Mouse (Mus musculus): Measurements from ENCODE around the gene Dis3.

Gene Dis3

GRCm38 (mm10) chr14:99099267-99099966, at the start of gene Dis3, which contains the start of gene Pibf1:
TSS of gene Dis3 (minus strand) at chr14:99099770.
TSS of gene Pibf1 (plus strand) at chr14:99099424.
- peak; percentile 98 for DNase-seq (ENCODE audit: low spot score)

- DNase-seq (ENCODE audit: low spot score), result no peak
Measured at GRCm38 (mm10) chr14:99146841-99147240, 47.3 kb upstream of the Dis3 start.

DNA sequence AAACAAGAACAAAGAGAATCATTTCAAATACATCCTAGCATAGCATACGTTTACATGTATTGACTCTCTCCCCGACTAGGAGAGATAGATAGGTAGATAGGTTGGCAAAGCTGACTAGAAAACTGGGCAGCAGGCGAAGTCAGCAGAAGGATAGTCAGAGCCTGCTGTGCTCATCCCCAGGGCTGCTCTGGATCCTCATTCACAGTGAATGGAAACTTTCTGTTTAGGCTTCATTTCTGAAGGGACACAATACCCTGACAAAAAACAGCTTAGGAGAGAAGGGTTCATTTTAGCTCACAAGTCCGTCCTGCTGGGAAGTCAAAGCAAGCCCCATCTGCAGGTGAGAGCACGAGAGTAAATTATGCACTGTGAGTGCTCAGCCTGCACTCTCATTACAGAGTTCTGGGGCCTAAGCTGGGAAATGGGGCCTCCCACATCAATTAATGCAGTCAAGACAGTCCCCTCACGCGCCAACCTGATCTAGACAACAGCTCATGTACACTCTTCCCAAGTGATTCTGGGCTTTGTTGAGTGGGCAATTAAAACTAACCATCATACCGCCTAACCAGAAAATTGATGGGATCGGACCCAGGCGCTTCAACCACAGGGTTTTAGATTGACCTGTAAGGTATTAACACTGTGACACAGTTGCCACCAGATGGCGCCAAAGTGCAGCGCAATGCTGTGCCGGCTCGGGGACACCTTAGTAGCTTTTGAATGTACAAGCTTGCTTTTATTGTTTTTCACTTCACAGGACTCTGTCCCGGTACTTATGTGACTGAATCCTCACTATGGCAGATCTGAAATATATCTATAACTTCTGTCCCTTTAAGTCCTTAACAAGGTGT, 42.4 kb upstream of the Dis3 start:
- DNase-seq (ENCODE audit: low spot score), result peak; percentile 96

- DNase-seq (ENCODE audit: low spot score), result no peak
Measured at GRCm38 (mm10) chr14:99140036-99140435, 40.5 kb upstream of the Dis3 start.

GRCm38 (mm10) chr14:99136297-99136696, 36.7 kb upstream of the Dis3 start:
- no peak for DNase-seq (ENCODE audit: low spot score)

GRCm38 (mm10) chr14:99135761-99136160, 36.2 kb upstream of the Dis3 start:
- DNase-seq (ENCODE audit: low spot score), result no peak

GRCm38 (mm10) chr14:99134048-99134447, 34.5 kb upstream of the Dis3 start:
- no peak for DNase-seq (ENCODE audit: low spot score)

DNA sequence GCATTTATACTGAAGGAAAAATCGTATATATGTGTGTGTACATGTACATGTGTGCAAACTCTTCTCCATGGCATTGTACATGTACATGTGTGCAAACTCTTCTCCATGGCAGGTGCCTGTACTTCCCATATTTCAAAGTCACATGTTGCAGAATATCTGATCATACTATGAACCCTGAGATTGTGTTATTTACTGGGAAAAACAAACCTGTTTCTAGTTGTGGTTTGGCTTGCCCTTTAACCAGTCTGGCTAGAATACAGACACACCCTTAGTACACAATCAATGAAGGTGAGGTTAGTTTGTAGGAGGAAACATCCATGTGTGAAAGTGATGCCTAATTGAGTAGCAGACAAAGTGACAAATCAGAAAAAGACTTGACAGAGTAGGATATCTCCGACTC, 29.5 kb upstream of the Dis3 start:
- no peak for DNase-seq (ENCODE audit: low spot score)

DNA sequence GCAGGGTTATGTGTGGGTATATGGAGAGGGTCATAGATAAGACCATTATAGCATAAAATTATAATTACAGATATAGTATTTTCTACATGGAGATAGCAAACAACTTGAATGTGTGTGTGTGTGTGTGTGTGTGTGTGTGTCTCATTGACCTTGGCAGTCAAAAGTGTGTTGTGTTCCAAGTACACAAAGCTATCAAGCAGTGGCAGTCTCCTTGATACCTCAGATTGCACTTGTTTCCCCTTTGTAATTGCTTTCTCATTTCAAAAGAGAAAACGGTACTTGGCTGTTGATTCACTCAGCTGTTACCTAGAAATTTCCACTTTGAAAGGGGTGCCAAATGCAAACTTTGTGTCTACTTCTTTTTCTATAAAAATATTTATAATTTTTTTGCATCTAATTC, 27.9 kb upstream of the Dis3 start:
- DNase-seq (ENCODE audit: low spot score), result no peak

DNA sequence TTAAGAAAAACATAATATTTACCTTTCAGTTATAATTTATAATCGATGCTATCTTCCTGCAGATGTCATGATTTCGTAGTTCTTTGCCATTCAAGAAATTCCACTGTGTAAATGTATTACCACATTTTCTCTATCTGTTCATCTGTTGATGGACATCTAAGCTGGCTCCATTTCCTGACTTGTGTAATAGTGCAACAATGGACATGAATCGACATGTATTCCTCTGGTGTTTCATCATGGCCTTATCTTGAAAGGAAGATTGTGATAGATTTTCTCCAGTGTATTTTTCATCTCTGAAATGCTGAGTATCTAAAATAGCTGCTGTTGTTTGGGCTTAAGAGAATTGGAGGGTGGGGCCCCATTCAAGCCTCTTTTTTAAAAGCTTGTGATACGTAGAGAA, 27.1 kb upstream of the Dis3 start:
- no peak for DNase-seq (ENCODE audit: low spot score)

DNA sequence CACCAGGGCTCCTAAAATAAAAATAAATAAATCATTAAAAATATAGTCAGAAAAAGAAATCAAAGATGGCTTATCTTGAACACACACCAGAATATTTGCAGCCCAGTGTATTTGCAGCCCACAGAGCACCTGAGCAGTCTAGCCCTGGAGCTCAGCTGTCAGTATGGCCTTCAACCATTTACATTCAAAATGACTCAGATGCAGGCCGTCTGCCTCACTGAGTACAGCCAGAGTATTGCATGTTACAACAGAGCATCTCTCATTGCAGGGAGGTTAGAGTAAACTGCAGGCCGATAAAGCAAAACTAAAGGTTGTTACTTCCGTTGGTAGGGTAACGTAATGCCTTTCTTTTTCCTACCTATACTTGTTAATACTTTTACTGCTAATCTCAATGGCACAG, 24.5 kb upstream of the Dis3 start:
- no peak for DNase-seq (ENCODE audit: low spot score)

DNA sequence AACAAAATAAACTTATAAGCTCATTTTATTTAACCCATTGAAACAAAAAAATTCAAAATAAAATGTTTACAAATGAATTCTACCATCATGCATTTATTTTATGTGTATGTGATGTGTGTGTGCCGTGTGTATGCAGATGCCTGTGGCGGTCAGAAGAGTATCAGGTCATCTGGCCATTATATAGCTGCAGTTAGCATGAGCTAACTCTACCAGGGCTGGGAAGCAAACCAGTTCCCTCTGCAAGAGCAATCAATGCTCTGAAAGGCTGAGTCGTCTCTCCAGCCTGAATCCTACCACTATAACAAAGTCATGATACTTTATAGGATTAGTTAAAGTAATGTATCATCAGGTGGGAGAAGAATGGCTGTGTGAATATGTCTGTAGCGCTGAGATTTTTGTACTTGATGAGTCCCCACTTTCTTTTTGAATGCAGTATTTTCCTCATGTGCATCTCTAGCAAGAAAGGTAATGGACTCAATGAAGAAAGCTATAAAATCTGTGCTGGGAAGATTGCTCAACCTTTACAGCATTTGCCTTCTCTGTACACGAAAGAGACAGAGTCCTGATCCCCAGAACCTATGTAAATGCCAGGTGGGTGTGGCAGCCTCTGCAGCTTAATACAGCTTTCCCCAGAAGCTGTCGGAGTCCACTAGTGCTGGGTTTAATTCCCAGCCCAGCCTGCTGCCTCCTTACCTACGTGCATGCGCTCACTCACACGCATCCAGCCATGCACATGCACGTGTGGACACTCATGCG, 22.2 kb upstream of the Dis3 start:
- no peak for DNase-seq (ENCODE audit: low spot score)

DNA sequence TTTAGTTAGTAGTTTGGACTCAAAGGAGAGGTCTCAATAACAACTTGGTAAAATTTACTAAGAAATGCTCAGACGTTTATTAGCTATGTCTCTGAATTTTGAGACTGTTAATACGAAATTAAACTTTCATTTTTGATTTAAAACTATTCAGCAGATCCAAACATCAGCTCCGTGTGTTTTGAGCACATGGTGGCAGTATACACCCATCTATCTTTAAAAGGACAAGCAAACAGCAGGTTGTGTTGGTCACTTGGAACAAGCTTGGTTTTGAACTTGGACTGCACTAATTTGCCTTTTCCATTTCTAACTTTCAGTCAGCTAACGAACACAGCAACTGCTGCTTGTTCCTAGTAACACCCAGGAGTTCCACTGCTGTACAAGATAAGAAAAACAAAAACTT, 18.0 kb upstream of the Dis3 start:
- DNase-seq (ENCODE audit: low spot score), result no peak

DNA sequence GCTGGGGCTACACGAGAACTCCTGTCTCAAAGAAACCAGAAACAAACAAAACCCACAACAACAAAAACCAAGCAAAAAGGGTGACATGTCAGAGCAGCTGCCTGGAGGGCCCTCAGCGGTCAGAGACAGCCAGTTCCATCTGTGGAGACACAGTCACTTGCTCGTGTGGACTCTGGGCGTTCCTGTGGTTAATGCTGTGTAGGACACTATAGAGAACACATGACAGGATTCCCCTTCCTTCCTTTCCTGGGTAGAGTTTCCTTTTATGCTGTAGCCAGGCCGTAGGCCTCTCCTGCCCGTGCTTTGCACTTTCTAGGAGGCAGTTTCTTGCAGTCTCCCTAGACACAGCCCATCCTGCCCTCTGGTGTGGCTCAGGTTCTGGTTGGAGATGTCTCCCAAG, 9.2 kb upstream of the Dis3 start:
- no peak for DNase-seq (ENCODE audit: low spot score)

- DNase-seq (ENCODE audit: low spot score), result no peak
Measured at GRCm38 (mm10) chr14:99107631-99108187, 8.1 kb upstream of the Dis3 start.

DNA sequence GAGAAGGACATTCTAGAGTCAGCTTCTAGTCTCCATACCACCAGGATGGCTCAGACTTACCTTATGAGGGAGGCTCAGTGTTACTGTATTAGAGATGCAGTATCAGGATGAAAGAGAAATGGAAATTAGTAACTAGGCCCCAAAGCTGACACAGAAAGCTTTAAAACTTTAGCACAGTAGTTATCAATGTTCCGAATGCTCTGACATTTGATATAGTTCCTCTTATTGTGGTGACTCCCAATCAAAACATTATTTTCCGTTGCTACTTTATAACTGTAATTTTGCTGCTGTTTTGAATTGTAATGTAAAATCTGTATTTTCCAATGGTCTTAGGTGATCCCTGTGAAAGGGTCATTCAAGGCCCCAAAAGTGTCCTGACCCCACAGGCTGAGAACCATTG, 7.1 kb upstream of the Dis3 start:
- DNase-seq (ENCODE audit: low spot score), result no peak

DNA sequence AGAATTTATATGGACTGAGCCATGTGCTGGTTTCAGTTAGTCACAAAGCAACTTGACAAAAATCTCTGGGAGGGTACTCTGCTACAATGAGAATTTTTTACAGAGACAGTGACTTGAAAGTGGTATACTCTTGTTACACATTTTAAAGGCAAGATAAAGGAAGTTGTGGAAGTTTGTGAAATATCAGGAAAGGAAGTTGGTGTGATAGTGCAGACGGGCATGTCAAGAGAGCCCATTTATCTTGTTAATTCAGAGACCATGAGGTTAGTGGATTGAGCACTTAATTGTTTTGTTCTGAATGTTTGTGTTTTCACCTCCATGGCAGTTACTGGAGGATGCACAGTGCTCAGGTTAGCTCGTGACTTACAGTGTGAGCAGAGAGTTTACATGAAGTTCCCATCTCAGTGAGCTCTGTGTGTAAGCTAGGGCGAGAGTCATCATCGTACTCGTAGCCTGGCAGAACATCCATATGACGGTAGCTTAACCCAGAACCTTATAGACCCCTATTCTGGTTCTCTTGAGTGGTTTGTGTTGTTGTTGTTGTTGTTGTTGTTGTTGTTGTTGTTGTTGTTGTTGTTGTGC, 5.1 kb upstream of the Dis3 start:
- no peak for DNase-seq (ENCODE audit: low spot score)

- no peak for DNase-seq (ENCODE audit: low spot score)
Measured at GRCm38 (mm10) chr14:99103050-99103449, 3.5 kb upstream of the Dis3 start.

GRCm38 (mm10) chr14:99099967-99100587, 507 bp upstream of the Dis3 start:
- no peak for DNase-seq (ENCODE audit: low spot score)

DNA sequence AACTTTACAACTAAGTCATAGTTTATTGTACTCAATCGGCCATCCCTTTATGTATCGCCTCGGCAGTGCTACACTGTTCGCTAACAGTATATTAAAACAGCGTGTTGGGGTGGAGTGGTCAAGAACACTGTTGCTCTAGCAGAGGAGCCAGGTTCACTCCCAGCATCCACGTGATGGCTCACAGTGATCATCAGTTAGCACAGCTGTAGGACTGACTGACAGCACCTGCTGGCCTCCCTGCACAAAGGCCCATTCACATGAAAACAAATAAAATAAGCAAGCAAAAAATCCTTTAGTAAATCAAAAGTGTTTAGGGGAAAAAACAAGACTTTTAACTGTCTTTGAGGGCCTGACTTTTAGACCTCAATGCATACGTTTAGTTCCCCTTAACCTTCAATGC, 10.6 kb downstream of the Dis3 start:
- no peak for DNase-seq (ENCODE audit: low spot score)

- no peak for DNase-seq (ENCODE audit: low spot score)
Measured at GRCm38 (mm10) chr14:99071146-99071545, 28.4 kb downstream of the Dis3 start.

GRCm38 (mm10) chr14:99063091-99063490, 36.5 kb downstream of the Dis3 start:
- DNase-seq (ENCODE audit: low spot score), result no peak

All from embryo, embryonic 10 days (tissue).